Mouse (Mus musculus): ENCODE measurements around the gene Bicd1. TPM values are rescaled to one million over a fixed set of nuclear protein-coding genes. Genes with fewer than 3 reads are reported as not detected.

The Bicd1 gene
- polyA plus RNA-seq, 1 experiment: 0.09 TPM

DNA sequence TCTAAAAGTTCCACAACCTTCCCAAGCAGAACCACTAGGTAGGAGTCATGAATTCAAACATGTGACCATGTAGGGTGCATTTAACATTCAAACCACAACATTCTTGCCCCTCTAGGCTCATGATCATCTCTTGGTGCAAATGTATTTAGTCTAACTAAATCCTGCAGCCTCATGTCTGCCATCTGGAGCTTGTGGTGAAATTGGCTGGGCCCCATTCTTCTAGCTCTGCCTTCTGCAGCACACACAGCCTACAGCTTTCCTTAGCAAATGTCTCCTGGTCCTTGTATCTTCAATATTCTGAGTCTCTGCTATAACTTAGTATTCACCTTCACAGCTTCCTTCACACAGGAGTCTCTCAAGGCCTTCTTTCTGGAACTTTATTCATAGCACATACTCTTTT lies 87.2 kb downstream of the Bicd1 start:
- no peak overlapping the region for H3K27ac ChIP-seq (ENCODE audit: insufficient read depth, low read depth, low read length)
- no peak for TF ChIP-seq POLR2A (IDR thresholded peaks at IDR 0.05; ENCODE audit: borderline replicate concordance, low read depth, low read length)
- TF ChIP-seq CTCF (IDR thresholded peaks at IDR 0.05; ENCODE audit: low read depth, low read length): no peak
- no peak overlapping the region for H3K4me3 ChIP-seq (ENCODE audit: insufficient read depth, low read length)
- H3K4me1 ChIP-seq (ENCODE audit: control insufficient read depth, insufficient read depth, low read length): no peaks in the 10 kb centered on the region

- Histone ChIP-seq H3K4me3 (ENCODE audit: insufficient read depth, low read length) (0 out of 2 replicates have a peak overlapping the region, but pooled peaks have one; percentile 0), H3K4me1 (ENCODE audit: control insufficient read depth, insufficient read depth, low read length) (no peaks in the 10 kb centered on the region), H3K27ac (ENCODE audit: insufficient read depth, low read depth, low read length) (no peak overlapping the region)
- no peak for TF ChIP-seq CTCF (IDR thresholded peaks at IDR 0.05; ENCODE audit: low read depth, low read length)
- TF ChIP-seq POLR2A (IDR thresholded peaks at IDR 0.05; ENCODE audit: borderline replicate concordance, low read depth, low read length): no peak
Observed at GRCm38 (mm10) chr6:149565720-149566498, 157.2 kb downstream of the Bicd1 start.

DNA sequence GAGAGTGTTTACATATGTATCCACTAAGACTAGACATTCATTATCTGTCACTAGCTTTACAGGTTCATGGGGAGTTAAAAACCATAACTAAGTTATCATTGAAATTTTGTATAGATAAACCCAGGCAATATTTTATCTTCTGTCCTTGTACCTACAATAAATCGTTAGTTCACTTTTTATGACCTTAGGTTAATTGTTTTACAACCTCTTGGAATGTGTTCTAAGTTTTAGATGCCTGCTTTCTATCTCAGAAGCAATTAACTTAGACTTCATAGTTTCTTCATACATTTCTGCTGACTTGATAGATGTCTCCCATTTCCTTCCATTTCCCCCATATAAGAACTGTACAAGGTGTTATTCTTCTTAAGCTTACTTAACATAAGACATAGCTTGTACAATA lies 158.5 kb downstream of the Bicd1 start:
- no peak for TF ChIP-seq POLR2A (IDR thresholded peaks at IDR 0.05; ENCODE audit: borderline replicate concordance, low read depth, low read length)
- no peak for TF ChIP-seq CTCF (IDR thresholded peaks at IDR 0.05; ENCODE audit: low read depth, low read length)
- no peaks in the 10 kb centered on the region for H3K4me1 ChIP-seq (ENCODE audit: control insufficient read depth, insufficient read depth, low read length)
- H3K4me3 ChIP-seq (ENCODE audit: insufficient read depth, low read length): no peak overlapping the region
- no peak overlapping the region for H3K27ac ChIP-seq (ENCODE audit: insufficient read depth, low read depth, low read length)

GRCm38 (mm10) chr6:149574288-149574687 lies 165.6 kb downstream of the Bicd1 start:
- TF ChIP-seq CTCF (IDR thresholded peaks at IDR 0.05; ENCODE audit: low read depth, low read length) (no peak), POLR2A (IDR thresholded peaks at IDR 0.05; ENCODE audit: borderline replicate concordance, low read depth, low read length) (no peak)
- no peak overlapping the region for H3K27ac ChIP-seq (ENCODE audit: insufficient read depth, low read depth, low read length)

DNA sequence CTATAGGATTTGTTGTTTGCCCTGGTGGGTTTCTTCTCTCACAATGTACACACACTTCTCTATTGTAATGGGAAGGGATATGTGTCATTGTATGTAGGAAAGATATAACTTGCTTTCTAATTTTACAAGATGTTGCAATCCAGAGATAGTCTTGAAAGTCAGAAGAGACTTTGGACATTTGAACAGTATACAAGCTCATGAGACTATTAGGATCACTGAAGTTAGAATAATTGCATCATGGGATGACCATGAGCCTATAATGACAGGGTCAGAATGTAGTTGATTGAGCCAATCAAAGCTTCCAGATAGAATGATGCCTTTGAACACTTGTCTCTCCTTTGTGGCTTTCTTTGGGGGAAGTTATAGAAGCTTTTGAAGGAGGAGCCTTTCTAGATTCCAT lies 171.4 kb downstream of the Bicd1 start:
- no peak overlapping the region for H3K4me3 ChIP-seq (ENCODE audit: insufficient read depth, low read length)
- no peaks in the 10 kb centered on the region for H3K4me1 ChIP-seq (ENCODE audit: control insufficient read depth, insufficient read depth, low read length)
- no peak overlapping the region for H3K27ac ChIP-seq (ENCODE audit: insufficient read depth, low read depth, low read length)
- TF ChIP-seq CTCF (IDR thresholded peaks at IDR 0.05; ENCODE audit: low read depth, low read length) (no peak), POLR2A (IDR thresholded peaks at IDR 0.05; ENCODE audit: borderline replicate concordance, low read depth, low read length) (no peak)

More at GRCm38 (mm10) chr6:149574288-149574687, 165.6 kb downstream of the Bicd1 start:
- H3K4me3 ChIP-seq (ENCODE audit: insufficient read depth, low read length): no peak overlapping the region
- H3K4me1 ChIP-seq (ENCODE audit: control insufficient read depth, insufficient read depth, low read length): no peaks in the 10 kb centered on the region

DNA sequence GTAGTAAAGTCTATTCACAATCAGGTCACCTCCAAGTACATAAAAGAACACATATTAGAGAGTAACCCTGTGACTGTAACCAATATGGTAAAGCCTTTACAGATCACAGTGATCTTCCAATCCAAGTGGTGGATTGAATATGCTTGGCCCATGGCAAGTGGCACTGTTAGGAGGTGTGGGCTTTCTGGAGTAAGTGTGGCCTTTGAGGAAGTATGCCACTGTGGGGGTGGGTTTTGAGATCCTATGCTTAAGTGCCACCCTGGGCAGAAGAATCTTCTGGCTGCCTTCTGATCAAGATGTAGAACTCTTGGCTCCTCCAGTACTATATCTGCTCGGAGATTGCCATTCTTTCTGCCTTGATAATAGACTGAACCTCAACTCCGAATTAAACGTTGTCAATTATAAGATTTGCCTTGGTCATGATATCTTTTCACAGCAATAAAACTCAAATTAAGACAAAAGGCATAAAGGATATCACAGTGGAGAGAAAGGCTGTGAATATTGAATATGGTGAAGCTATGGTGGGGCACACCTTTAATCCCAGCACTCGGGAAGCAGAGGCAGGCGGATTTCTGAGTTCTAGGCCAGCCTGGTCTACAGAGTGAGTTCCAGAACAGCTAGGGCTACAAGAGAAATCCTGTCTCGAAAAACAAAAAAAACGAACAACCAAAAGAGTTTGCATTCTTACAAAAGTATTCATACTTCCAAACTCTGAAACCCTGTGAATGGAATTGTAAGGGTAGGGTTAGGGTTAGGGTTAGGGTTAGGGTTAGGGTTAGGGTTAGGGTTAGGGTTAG lies 177.2 kb downstream of the Bicd1 start:
- Histone ChIP-seq H3K4me3 (ENCODE audit: insufficient read depth, low read length) (no peak overlapping the region), H3K4me1 (ENCODE audit: control insufficient read depth, insufficient read depth, low read length) (no peaks in the 10 kb centered on the region), H3K27ac (ENCODE audit: insufficient read depth, low read depth, low read length) (no peak overlapping the region)
- TF ChIP-seq CTCF (IDR thresholded peaks at IDR 0.05; ENCODE audit: low read depth, low read length) (no peak), POLR2A (IDR thresholded peaks at IDR 0.05; ENCODE audit: borderline replicate concordance, low read depth, low read length) (no peak)

Other genes with a start within 250 kb of the Bicd1 start
- gene Amn1, start 220.2 kb upstream of the Bicd1 start, polyA plus RNA-seq (2012; ENCODE audit: insufficient read depth, insufficient read length, missing spikeins): 14.7 and 18.1 TPM in 2 replicates
- 46.4 and 50.0 TPM in 2 replicates for gene Resf1, start 99.5 kb upstream of the Bicd1 start, polyA plus RNA-seq (2012; ENCODE audit: insufficient read depth, insufficient read length, missing spikeins)

Measured in bone marrow macrophage, adult 2 months (primary cell).